Mouse (Mus musculus) MEL (cell line): ENCODE measurements around the gene Erc2.

Source experiments
- CTCF ChIP-seq, 3 experiments: IDR thresholded peaks in 2 of 3; conservative IDR thresholded peaks in 1 of 3; 2 replicates each; pipeline ENCODE4 v1.5.1; 2011 to 2012; ENCODE audit warnings: low read length in 3 of 3, low read depth in 2 of 3, mild to moderate bottlenecking in 2 of 3, improper control_type of control experiment in 1 of 3, inconsistent platforms in 1 of 3, mixed read lengths in 1 of 3, moderate library complexity in 1 of 3; ENCODE audit not compliant: control insufficient read depth in 1 of 3, insufficient read depth in 1 of 3, poor library complexity in 1 of 3, severe bottlenecking in 1 of 3
- GABPA ChIP-seq: IDR thresholded peaks from 2 replicates; pipeline ENCODE4 v1.6.1; 2012; ENCODE audit warnings: low read depth, mild to moderate bottlenecking, inconsistent platforms, low read length, improper control_type of control experiment, moderate library complexity
- KAT2A ChIP-seq: conservative IDR thresholded peaks from 2 replicates; pipeline ENCODE4 v1.6.1; 2012; ENCODE audit warnings: low read depth, low read length, improper control_type of control experiment, inconsistent platforms
- MAFK ChIP-seq: IDR thresholded peaks from 2 replicates; pipeline ENCODE4 v1.6.1; 2011; ENCODE audit warnings: low read depth, mild to moderate bottlenecking, low read length, improper control_type of control experiment, borderline replicate concordance
- MXI1 ChIP-seq: IDR thresholded peaks from 2 replicates; pipeline ENCODE4 v1.6.1; 2011; ENCODE audit warnings: mild to moderate bottlenecking, low read depth, low read length, improper control_type of control experiment
- MYB ChIP-seq: IDR thresholded peaks from 2 replicates; pipeline ENCODE4 v1.6.1; 2011; ENCODE audit warnings: mild to moderate bottlenecking, low read depth, low read length, improper control_type of control experiment
- POLR2A ChIP-seq, 2 experiments: IDR thresholded peaks; 2 replicates each; pipeline ENCODE4 v1.6.1; 2011 to 2012; ENCODE audit warnings: low read length in 2 of 2, mild to moderate bottlenecking in 2 of 2, control low read depth in 1 of 2, improper control_type of control experiment in 1 of 2, low read depth in 1 of 2, moderate library complexity in 1 of 2; ENCODE audit not compliant: control insufficient read depth in 1 of 2, insufficient read depth in 1 of 2, poor library complexity in 1 of 2
- SIN3A ChIP-seq: IDR thresholded peaks from 2 replicates; pipeline ENCODE4 v1.6.1; 2012; ENCODE audit warnings: low read length, improper control_type of control experiment, inconsistent platforms
- TAL1 ChIP-seq: IDR thresholded peaks from 2 replicates; pipeline ENCODE4 v1.6.1; 2012; ENCODE audit warnings: mild to moderate bottlenecking, inconsistent platforms, low read length, moderate library complexity, mixed read lengths
- UBTF ChIP-seq: IDR thresholded peaks from 2 replicates; pipeline ENCODE4 v1.6.1; 2012; ENCODE audit warnings: low read depth, mild to moderate bottlenecking, inconsistent platforms, low read length, improper control_type of control experiment, moderate library complexity, borderline replicate concordance; ENCODE audit not compliant: insufficient read depth
- ZC3H11A ChIP-seq: IDR thresholded peaks from 2 replicates; pipeline ENCODE4 v1.6.1; 2012; ENCODE audit warnings: low read depth, mild to moderate bottlenecking, inconsistent platforms, low read length, improper control_type of control experiment
- ZMIZ1 ChIP-seq: IDR thresholded peaks from 2 replicates; pipeline ENCODE4 v1.6.1; 2012; ENCODE audit warnings: low read depth, mild to moderate bottlenecking, inconsistent platforms, low read length, improper control_type of control experiment, moderate library complexity

- TF ChIP-seq MYB = no peak
- no peak for TF ChIP-seq MAFK
- no peak for TF ChIP-seq ZMIZ1
- no peak for TF ChIP-seq POLR2A (IDR thresholded peaks at IDR 0.05; ENCODE audit: control insufficient read depth in 1 of 2, insufficient read depth in 1 of 2, low read depth in 1 of 2, low read length in 2 of 2, poor library complexity in 1 of 2)
- TF ChIP-seq ZC3H11A = no peak
- no peak for TF ChIP-seq UBTF
- no peak for TF ChIP-seq KAT2A
- no peak for TF ChIP-seq MXI1
- no peak for TF ChIP-seq CTCF (IDR thresholded peaks at IDR 0.05 in 2 of 3, conservative IDR thresholded peaks at IDR 0.05 in 1 of 3; ENCODE audit: control insufficient read depth in 1 of 3, insufficient read depth in 1 of 3, low read depth in 2 of 3, low read length in 3 of 3, poor library complexity in 1 of 3, severe bottlenecking in 1 of 3)
- TF ChIP-seq SIN3A = no peak
- TF ChIP-seq TAL1 = no peak
- no peak for TF ChIP-seq GABPA
These were observed 205.9 kb downstream of the Erc2 start for GRCm38 (mm10) chr14:27828089-27828488.
